Mouse (Mus musculus): ENCODE measurements around the gene Tusc2. TPM values are rescaled to one million over a fixed set of nuclear protein-coding genes. Genes with fewer than 3 reads are reported as not detected.
A peak's percentile ranks its signal among the peaks of the same experiment; 100 is the strongest.

Tusc2 gene
- polyA plus RNA-seq (2015; fragmentation: Nextera tagmentation; extraction: Ambion mirVana) = 41.4 and 43.0 TPM in 2 replicates

DNA sequence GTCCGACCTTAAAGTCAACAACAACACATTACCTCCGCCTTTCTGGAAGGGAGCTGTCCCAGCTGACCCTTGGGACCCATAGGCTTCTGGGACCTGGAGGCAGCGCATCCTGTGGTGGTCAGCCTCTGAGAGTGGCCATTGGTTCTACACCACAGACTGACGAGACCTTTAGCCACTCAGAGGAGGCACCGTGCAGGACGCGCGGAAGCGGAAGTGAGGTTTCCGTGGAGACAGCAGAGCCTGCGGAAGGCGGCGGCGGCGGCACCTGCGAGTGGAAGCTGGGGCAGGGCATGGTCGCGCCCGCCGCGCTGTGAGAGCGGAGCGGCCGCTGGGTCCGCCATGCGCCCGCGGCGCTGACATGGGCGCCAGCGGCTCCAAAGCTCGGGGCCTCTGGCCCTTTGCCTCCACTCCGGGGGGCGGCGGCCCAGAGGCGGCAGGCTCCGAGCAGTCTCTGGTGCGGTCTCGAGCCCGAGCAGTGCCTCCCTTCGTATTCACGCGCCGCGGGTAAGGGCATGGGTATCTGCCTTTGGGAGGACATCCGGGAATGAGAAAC, at the start of gene Tusc2:
Gene Tusc2 (plus strand): TSS at position 227 of the 553 bp plus-strand sequence.
- H3K27me3 ChIP-seq = no peaks in the 10 kb centered on the region
- peak within 1 kb of the TSS; percentile 79 for H3K27ac ChIP-seq
- WGBS = under 1% methylated on average over 46 of the region's 46 CpGs
- H3K9ac ChIP-seq = peak within 1 kb of the TSS; percentile 82
- H3K4me2 ChIP-seq = peak within 1 kb of the TSS; percentile 80
- peak within 1 kb of the TSS; percentile 85 for H3K4me3 ChIP-seq
- no peaks in the 10 kb centered on the region for H3K9me3 ChIP-seq (replicated peaks)
- ATAC-seq (replicated peaks; ENCODE audit: insufficient number of reproducible peaks, insufficient read depth, low FRiP score, low read depth) = peak; percentile 93
- peaks cover 42% of the 10 kb centered on the region for H3K4me1 ChIP-seq (replicated peaks)
- peaks cover 52% of the 10 kb centered on the region for H3K36me3 ChIP-seq

DNA sequence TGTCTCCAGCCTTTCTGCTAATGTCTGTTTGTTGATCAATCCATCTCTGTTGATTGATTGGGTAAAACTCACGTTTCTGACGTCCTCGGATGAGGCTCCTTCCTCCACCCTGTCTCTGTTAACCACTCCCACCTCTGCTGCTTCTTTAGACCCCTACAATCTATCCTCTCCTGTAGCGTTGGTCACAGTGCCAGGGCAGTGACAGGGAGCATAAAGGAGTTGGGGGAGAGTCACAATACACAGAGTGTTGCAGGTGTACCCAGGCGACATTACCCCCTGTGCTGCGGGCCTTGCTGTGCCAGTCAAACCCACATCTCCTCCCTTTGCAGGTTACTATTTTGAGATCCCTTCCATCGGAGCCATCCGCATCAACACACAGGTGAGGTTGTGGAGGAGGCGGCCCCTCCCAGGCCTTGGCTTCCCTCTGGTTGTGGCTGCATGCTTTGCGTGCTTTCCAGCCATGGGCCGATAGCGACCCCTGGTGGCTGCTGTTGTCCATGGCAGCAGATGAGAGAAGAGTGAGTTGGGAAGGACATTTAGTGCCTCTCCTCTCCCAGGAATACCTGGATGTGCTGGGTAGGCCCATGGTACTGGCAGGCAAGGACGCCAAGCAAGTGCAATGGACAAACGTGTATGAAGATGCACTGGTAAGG, 48.6 kb upstream of the Tusc2 start:
- H3K9me3 ChIP-seq (replicated peaks) = no peaks in the 10 kb centered on the region

DNA sequence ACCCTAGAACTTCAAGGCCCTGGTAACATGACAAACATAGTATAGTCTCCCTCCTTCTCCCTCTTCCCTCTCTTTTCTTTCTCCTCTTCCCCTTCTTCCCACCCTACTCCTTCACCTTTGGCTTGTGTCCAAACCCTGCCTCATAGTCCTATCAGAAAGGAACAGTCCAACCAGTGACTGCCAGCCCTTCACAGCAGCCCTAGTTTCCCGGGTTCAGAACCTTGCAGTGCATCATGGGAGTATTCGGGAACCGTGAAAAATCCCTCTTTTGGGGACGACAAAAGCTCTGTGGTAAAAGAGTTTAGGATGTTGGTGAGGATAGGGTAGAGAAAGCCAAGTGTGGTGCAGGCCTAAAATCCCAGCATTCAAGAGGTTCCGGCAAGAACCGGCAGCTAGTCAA, 42.7 kb upstream of the Tusc2 start:
- no peak for ATAC-seq (replicated peaks; ENCODE audit: insufficient number of reproducible peaks, insufficient read depth, low FRiP score, low read depth)
- H3K27ac ChIP-seq = no peak overlapping the region
- no peaks in the 10 kb centered on the region for H3K9me3 ChIP-seq (replicated peaks)
- whole genome bisulfite sequencing = 62% methylated on average over 6 of the region's 6 CpGs
- no peaks in the 10 kb centered on the region for H3K36me3 ChIP-seq
- H3K27me3 ChIP-seq = peaks cover 10% of the 10 kb centered on the region
- no peak overlapping the region for H3K4me3 ChIP-seq
- no peak overlapping the region for H3K9ac ChIP-seq
- H3K4me2 ChIP-seq = no peak overlapping the region
- H3K4me1 ChIP-seq (replicated peaks) = peaks cover 14% of the 10 kb centered on the region

More for the DNA sequence above, 48.6 kb upstream of the Tusc2 start:
- Histone ChIP-seq H3K27me3 (peaks cover 11% of the 10 kb centered on the region; the same call in 1 of the 2 replicates), H3K36me3 (no peaks in the 10 kb centered on the region), H3K27ac (no peak overlapping the region), H3K9ac (no peak overlapping the region), H3K4me1 (replicated peaks) (peaks cover 6% of the 10 kb centered on the region; the same call in 1 of the 2 replicates), H3K4me3 (no peak overlapping the region), H3K4me2 (no peak overlapping the region)
- no peak for ATAC-seq (replicated peaks; ENCODE audit: insufficient number of reproducible peaks, insufficient read depth, low FRiP score, low read depth)
- WGBS = 24% methylated on average over 14 of the region's 14 CpGs

DNA sequence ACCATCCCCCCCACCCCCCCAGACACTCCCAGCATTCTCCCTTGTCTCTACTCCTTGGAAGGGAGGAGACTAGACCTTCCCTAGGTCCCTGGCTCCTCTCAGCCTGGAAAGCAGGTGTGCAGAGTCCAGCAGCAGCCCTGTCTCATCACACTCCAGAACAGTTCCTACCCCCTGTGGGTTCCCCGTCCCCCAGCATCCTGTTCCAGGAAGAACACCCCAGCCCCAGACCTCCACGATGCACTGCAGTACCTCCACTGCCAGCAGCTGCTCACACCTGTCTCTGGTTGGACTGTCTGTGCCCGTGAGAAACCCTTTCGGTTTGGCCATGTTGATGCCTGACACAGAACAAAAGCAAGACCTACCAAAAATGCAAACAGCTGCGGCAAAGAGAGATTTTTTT, 41.9 kb upstream of the Tusc2 start:
- H3K27me3 ChIP-seq = peaks cover 18% of the 10 kb centered on the region
- H3K36me3 ChIP-seq = no peaks in the 10 kb centered on the region
- 48% methylated on average over 5 of the region's 5 CpGs for WGBS
- no peaks in the 10 kb centered on the region for H3K9me3 ChIP-seq (replicated peaks)
- peak overlapping the region; percentile 56 for H3K4me2 ChIP-seq
- H3K27ac ChIP-seq = peak overlapping the region; percentile 45; the same call in 1 of the 2 replicates
- H3K4me1 ChIP-seq (replicated peaks) = peaks cover 15% of the 10 kb centered on the region
- no peak for ATAC-seq (replicated peaks; ENCODE audit: insufficient number of reproducible peaks, insufficient read depth, low FRiP score, low read depth)
- no peak overlapping the region for H3K4me3 ChIP-seq
- H3K9ac ChIP-seq = no peak overlapping the region

DNA sequence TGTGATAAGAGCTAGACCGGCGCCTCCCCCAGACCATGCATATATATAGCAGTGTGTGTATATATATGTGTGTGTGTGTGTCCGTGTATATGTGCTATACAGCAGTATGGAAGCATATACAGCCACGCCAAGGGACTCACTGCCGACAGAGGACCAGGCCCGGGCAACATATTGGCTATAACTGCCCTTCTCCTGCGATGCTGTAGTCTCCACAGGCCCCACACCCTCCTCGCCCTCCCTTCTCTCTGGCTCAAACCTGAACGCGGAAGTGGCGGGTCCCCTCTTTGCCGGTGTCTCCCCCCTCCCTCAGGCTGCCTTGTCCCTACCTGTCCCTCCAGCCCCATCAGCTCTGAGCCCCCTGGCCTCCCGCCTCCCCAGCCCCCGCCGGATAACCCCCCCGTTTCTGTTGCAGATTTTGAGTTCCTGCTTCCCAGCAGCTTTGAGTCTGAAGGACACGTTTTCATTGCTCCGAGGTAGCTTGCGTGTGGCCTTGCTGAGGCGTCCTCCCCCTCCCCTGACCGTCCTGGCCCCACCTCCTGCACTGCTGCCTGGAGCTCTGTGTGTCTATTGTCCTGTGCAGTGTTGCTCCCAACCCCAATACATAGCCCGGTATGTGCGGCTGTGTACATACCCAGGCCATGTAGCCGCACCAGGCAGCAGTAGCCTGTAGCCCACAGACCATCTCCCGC, 41.2 kb upstream of the Tusc2 start:
- peak overlapping the region; percentile 4; the same call in 1 of the 2 replicates for H3K9ac ChIP-seq
- WGBS = 25% methylated on average over 25 of the region's 25 CpGs
- no peaks in the 10 kb centered on the region for H3K9me3 ChIP-seq (replicated peaks)
- H3K4me1 ChIP-seq (replicated peaks) = peaks cover 22% of the 10 kb centered on the region
- ATAC-seq (replicated peaks; ENCODE audit: insufficient number of reproducible peaks, insufficient read depth, low FRiP score, low read depth) = peak; percentile 24; the same call in 1 of the 2 replicates
- H3K4me3 ChIP-seq = peak overlapping the region; percentile 29
- H3K27me3 ChIP-seq = peaks cover 25% of the 10 kb centered on the region
- H3K27ac ChIP-seq = peak overlapping the region; percentile 45
- no peaks in the 10 kb centered on the region for H3K36me3 ChIP-seq
- peak overlapping the region; percentile 56 for H3K4me2 ChIP-seq

DNA sequence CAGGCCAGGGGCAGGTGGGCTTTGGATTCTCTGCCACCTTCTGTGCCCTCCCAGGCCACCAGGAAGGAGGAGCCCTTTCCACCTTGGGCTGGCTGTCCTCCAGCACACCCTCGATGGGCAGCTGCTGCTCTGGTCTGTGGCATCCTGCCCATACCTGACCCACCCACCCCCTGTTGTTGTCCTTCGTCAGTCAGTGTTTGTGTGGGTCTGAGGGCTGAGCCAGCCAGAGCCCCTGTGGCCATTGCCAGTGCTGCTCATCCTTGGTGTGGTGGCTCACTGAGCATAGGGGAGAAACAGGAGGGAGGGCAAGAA, 40.7 kb upstream of the Tusc2 start:
- WGBS = 32% methylated on average over 2 of the region's 2 CpGs
- Histone ChIP-seq H3K9me3 (replicated peaks) (no peaks in the 10 kb centered on the region), H3K36me3 (no peaks in the 10 kb centered on the region), H3K27ac (peak overlapping the region; percentile 45), H3K9ac (0 out of 2 replicates have a peak overlapping the region, but pooled peaks have one; percentile 4), H3K4me1 (replicated peaks) (peaks cover 25% of the 10 kb centered on the region), H3K27me3 (peaks cover 28% of the 10 kb centered on the region), H3K4me2 (peak overlapping the region; percentile 56), H3K4me3 (peak overlapping the region; percentile 29; the same call in 1 of the 2 replicates)
- ATAC-seq (replicated peaks; ENCODE audit: insufficient number of reproducible peaks, insufficient read depth, low FRiP score, low read depth) = no peak

DNA sequence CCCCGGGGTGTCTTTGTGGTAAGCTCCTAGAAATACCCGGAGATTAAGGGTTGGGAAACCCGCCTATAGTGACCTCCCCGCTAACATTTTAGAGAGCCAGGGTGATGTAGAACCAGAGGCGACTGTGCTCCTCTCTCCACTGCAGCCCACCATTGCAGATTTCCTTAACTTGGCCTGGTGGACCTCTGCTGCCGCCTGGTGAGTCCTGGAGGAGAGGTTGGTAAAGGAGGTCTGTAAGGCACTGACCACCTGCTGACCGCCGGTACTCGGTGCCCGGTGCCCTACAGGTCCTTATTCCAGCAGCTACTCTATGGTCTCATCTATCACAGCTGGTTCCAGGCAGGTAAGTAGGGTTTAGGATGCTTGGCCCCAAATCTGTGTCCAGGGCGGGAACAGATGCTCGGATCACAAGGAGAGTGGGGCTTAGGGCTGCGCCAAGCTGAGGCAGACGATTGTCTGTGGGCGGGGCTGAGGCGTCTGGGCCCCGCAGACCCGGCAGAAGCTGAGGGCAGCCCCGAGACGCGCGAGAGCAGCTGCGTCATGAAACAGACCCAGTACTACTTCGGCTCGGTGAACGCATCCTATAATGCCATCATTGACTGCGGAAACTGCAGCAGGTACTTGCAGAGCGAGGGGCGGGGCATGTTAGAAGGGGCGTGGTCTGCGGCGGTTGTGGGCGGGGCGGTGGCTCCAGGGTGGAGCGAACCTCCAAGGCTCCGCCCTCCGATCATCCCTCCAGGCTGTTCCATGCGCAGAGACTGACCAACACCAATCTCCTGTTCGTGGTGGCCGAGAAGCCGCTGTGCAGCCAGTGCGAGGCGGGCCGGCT, 36.6 kb upstream of the Tusc2 start:
- peak overlapping the region; percentile 62 for H3K4me2 ChIP-seq
- H3K4me1 ChIP-seq (replicated peaks) = peaks cover 20% of the 10 kb centered on the region
- WGBS = 9% methylated on average over 44 of the region's 44 CpGs
- no peak overlapping the region for H3K9ac ChIP-seq
- peak; percentile 51 for ATAC-seq (replicated peaks; ENCODE audit: insufficient number of reproducible peaks, insufficient read depth, low FRiP score, low read depth)
- H3K27ac ChIP-seq = no peak overlapping the region
- peak overlapping the region; percentile 40 for H3K4me3 ChIP-seq
- peaks cover 36% of the 10 kb centered on the region for H3K27me3 ChIP-seq
- H3K36me3 ChIP-seq = no peaks in the 10 kb centered on the region
- H3K9me3 ChIP-seq (replicated peaks) = no peaks in the 10 kb centered on the region

DNA sequence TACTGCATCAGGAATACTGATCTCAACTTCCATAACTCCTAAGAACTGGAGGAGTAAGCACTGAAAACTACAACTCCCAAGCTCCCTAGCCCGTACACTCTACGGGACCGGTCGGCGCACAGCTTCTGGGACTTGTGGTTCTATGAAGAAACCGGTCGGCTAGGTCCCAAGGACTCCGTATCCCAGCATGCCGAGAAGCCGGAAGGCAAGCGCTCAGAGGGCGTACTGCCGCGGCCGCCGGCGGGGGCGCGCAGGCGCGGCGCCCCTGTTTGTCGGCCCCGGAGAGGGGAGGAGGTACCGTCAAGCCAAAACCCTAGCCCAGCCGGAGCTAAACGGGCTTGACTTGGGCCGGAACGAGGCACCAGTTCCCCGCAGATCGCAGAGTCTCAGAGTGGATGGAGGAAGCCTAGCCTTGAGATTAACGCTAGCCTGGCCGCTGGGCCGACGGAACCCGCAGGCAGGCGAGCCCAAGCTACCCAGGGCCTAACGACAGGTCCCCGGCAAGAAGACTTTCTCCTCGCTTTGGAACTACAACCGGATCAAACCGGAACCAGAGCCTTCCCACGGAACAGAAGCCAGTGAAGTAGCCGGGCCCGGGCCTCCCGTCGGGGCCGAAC, 29.2 kb upstream of the Tusc2 start, which contains the start of gene Tmem115:
Gene Tmem115 (plus strand): TSS at position 155 of the 617 bp plus-strand sequence.
- peaks cover 19% of the 10 kb centered on the region for H3K36me3 ChIP-seq
- H3K9me3 ChIP-seq (replicated peaks) = no peaks in the 10 kb centered on the region
- peak within 1 kb of the TSS; percentile 84 for H3K27ac ChIP-seq
- H3K9ac ChIP-seq = peak within 1 kb of the TSS; percentile 87
- peak within 1 kb of the TSS; percentile 82 for H3K4me3 ChIP-seq
- H3K4me2 ChIP-seq = peak within 1 kb of the TSS; percentile 90
- ATAC-seq (replicated peaks; ENCODE audit: insufficient number of reproducible peaks, insufficient read depth, low FRiP score, low read depth) = peak; percentile 99
- under 1% methylated on average over 48 of the region's 48 CpGs for WGBS
- no peaks in the 10 kb centered on the region for H3K27me3 ChIP-seq
- H3K4me1 ChIP-seq (replicated peaks) = peaks cover 29% of the 10 kb centered on the region

DNA sequence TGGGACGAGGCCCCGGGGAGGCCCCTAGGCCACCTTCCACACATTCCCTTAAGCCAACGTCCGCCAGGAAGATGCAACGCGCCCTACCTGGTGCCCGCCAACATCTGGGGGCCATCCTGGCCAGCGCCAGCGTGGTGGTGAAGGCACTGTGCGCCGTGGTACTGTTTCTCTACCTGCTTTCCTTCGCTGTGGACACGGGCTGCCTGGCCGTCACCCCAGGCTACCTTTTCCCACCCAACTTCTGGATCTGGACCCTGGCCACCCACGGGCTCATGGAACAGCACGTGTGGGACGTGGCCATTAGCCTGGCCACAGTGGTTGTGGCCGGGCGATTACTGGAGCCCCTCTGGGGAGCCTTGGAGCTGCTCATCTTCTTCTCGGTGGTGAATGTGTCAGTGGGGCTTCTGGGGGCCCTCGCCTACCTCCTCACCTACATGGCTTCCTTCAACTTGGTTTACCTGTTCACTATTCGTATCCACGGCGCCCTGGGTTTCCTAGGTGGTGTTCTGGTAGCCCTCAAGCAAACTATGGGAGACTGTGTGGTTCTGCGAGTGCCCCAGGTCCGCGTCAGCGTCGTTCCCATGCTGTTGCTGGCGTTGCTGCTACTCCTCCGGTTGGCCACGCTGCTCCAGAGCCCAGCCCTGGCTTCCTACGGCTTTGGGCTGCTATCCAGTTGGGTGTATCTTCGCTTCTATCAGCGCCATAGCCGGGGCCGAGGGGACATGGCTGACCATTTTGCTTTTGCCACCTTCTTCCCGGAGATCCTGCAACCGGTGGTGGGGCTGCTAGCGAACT, 28.4 kb upstream of the Tusc2 start:
- H3K27ac ChIP-seq = peak overlapping the region; percentile 84
- peaks cover 26% of the 10 kb centered on the region for H3K36me3 ChIP-seq
- H3K9ac ChIP-seq = peak overlapping the region; percentile 87
- ATAC-seq (replicated peaks; ENCODE audit: insufficient number of reproducible peaks, insufficient read depth, low FRiP score, low read depth) = no peak
- peaks cover 29% of the 10 kb centered on the region for H3K4me1 ChIP-seq (replicated peaks)
- H3K4me2 ChIP-seq = peak overlapping the region; percentile 90
- under 1% methylated on average over 40 of the region's 40 CpGs for WGBS
- H3K4me3 ChIP-seq = peak overlapping the region; percentile 82
- H3K9me3 ChIP-seq (replicated peaks) = no peaks in the 10 kb centered on the region
- H3K27me3 ChIP-seq = no peaks in the 10 kb centered on the region

DNA sequence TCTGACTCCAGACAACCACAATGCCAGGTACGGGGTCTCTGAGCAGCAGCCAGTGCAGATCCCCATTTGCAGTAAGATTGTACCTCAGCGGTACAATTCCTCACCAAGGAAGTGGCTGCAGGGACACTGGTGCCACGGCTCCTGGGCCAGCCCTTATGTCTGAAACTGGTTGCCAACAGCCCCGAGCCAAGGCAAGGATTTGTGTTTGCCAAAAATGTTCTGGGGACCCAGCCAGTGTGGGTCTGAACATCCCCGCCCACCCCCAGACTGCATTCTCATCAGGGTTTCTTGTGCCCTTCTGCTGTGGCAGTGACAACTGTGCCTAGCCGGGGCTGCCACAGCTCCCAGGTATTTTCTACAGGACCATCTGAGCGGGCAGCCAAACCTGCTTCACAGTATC, 24.8 kb upstream of the Tusc2 start:
- H3K9me3 ChIP-seq (replicated peaks) = no peaks in the 10 kb centered on the region
- peaks cover 49% of the 10 kb centered on the region for H3K4me1 ChIP-seq (replicated peaks)
- no peak overlapping the region for H3K4me2 ChIP-seq
- H3K27me3 ChIP-seq = no peaks in the 10 kb centered on the region
- no peak for ATAC-seq (replicated peaks; ENCODE audit: insufficient number of reproducible peaks, insufficient read depth, low FRiP score, low read depth)
- no peak overlapping the region for H3K27ac ChIP-seq
- 90% methylated on average over 7 of the region's 7 CpGs for WGBS
- H3K4me3 ChIP-seq = no peak overlapping the region
- H3K36me3 ChIP-seq = peaks cover 29% of the 10 kb centered on the region
- no peak overlapping the region for H3K9ac ChIP-seq

Measured in heart, embryonic 15.5 days (tissue).